Mouse (Mus musculus): ENCODE measurements around the gene Atp6v1g2. TPM values are rescaled to one million over a fixed set of nuclear protein-coding genes. Genes with fewer than 3 reads are reported as not detected.
"Not testable (repeated sequence)": the region's sequence is repeated elsewhere in the genome, so short reads cannot be mapped to it uniquely, and the experiment has no call there.

Gene Atp6v1g2
- polyA plus RNA-seq, 1 experiment from 2014 or later: 4.3 TPM

DNA sequence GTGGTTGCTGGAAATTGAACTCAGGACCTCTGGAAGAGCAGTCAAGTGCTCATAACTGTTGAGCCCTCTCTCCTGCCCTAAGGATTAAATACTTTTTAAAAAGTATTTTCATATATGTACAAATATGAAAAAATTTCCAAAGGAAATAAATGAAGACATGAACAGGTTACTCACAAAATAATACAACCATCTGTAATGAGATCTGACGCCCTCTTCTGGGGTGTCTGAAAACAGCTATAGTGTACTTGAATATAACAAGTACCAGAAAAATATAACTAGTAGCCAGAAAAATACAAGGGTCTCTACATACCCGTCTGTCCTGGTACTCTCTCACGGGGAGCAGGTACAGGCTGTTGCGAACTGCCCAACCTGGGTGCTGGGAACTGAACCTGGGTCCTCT lies 8.8 kb upstream of the Atp6v1g2 start:
- Histone ChIP-seq H3K9ac (replicated peaks) (no peak overlapping the region), H3K4me2 (no peak overlapping the region), H3K27ac (no peak overlapping the region), H3K9me3 (no peaks in the 10 kb centered on the region), H3K4me3 (replicated peaks) (no peak overlapping the region), H3K4me1 (replicated peaks) (no peaks in the 10 kb centered on the region), H3K36me3 (peaks cover 83% of the 10 kb centered on the region), H3K27me3 (no peaks in the 10 kb centered on the region)
- 94% methylated on average over 4 of the region's 4 CpGs for WGBS
- no peak for ATAC-seq (ENCODE audit: insufficient number of reproducible peaks, insufficient read depth, low FRiP score, low TSS enrichment, low read depth)

DNA sequence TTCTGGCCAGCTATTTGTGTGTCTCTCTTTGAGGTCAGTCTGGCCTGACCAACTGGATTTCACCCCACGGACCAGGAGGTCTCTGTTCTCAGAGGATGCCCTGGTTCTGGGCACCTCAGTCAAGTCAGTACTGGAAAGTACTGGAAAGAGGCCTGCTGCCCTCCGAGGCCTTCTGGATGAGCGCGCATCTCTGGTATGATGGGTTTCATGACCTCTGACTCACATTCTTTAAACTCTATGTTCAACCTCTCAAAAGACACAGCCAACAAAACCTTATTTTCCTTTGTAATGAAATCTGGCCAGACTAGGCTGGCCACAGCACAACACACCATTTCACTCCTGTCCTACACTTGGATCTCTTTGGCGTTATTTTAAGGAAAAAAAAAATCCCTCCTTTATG lies 8.0 kb upstream of the Atp6v1g2 start:
- Histone ChIP-seq H3K9ac (replicated peaks) (no peak overlapping the region), H3K4me1 (replicated peaks) (no peaks in the 10 kb centered on the region), H3K4me3 (replicated peaks) (no peak overlapping the region), H3K4me2 (no peak overlapping the region), H3K9me3 (no peaks in the 10 kb centered on the region), H3K27me3 (no peaks in the 10 kb centered on the region), H3K36me3 (peaks cover 83% of the 10 kb centered on the region), H3K27ac (no peak overlapping the region)
- 92% methylated on average over 5 of the region's 5 CpGs for WGBS
- no peak for ATAC-seq (ENCODE audit: insufficient number of reproducible peaks, insufficient read depth, low FRiP score, low TSS enrichment, low read depth)

DNA sequence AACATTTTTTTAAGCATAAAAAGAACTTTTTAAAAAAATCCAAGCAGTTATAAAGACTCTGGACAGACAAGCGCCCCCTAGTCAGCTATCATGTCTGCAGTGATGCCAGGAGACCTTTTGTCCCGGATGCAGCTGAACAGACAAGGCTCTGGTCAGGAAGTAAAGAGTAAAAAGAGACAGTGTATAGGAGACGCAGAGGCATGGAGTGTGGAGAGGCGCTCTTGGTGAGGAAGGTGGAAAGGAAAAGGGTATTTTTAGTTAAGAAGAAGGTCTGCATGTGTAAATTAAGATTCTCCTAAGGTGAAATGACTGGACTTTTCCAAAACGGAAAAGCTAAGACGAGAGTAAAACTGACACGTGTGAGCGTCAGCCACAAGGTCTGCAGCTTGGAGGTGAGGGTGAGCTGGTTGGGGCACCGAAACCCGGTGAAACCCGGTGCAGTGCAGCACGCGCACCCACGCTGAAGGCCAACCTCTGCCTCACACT lies 6.9 kb upstream of the Atp6v1g2 start:
- no peak overlapping the region for H3K4me2 ChIP-seq
- H3K9ac ChIP-seq (replicated peaks): no peak overlapping the region
- peaks cover 83% of the 10 kb centered on the region for H3K36me3 ChIP-seq
- no peak for ATAC-seq (ENCODE audit: insufficient number of reproducible peaks, insufficient read depth, low FRiP score, low TSS enrichment, low read depth)
- no peak overlapping the region for H3K4me3 ChIP-seq (replicated peaks)
- 89% methylated on average over 14 of the region's 14 CpGs for WGBS
- H3K27me3 ChIP-seq: no peaks in the 10 kb centered on the region
- H3K27ac ChIP-seq: no peak overlapping the region
- H3K4me1 ChIP-seq (replicated peaks): no peaks in the 10 kb centered on the region
- H3K9me3 ChIP-seq: no peaks in the 10 kb centered on the region

DNA sequence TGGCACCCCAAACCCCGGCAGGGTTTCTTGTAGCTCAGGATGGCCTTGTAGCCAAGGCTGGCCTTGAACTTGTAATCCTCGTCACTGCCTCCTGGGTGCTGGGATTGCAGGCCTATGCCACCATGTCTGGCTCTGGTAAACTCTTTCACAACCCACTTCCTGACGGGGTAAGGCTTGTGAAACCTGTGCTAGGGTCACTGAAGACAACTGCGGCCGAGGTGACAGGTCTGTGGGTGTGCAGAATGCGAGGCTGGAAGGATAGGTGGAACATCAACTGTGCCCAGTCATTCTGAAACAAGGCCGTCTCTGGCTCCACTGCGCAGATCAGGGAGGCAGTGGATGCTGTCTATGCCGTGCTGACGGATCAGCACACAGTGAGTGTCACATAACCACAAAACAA lies 2.4 kb upstream of the Atp6v1g2 start:
- H3K4me3 ChIP-seq (replicated peaks): no peak overlapping the region
- H3K27me3 ChIP-seq: no peaks in the 10 kb centered on the region
- no peak overlapping the region for H3K27ac ChIP-seq
- no peaks in the 10 kb centered on the region for H3K9me3 ChIP-seq
- peaks cover 16% of the 10 kb centered on the region for H3K4me1 ChIP-seq (replicated peaks)
- H3K4me2 ChIP-seq: no peak overlapping the region
- no peak for ATAC-seq (ENCODE audit: insufficient number of reproducible peaks, insufficient read depth, low FRiP score, low TSS enrichment, low read depth)
- no peak overlapping the region for H3K9ac ChIP-seq (replicated peaks)
- 92% methylated on average over 10 of the region's 10 CpGs for WGBS
- peaks cover 61% of the 10 kb centered on the region for H3K36me3 ChIP-seq

DNA sequence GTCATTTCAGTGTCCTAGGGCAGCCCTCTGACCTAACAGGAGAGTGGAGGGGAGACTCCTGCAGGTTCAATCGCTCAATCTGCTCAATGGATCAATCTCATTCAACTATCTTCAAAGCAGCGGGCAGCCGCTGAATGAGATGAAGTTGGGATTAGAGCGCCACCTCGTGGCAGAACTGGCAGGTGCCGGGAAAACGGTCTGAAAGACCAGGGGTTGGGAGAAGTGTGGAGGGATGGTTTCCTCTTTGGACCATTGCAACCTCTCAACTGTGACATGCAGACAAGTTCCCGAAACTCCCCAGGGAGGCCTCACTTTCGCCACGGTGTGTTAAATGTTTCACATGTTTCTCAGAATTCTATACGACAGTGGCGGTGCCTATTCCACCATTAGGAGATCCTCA lies 1.4 kb upstream of the Atp6v1g2 start:
- Histone ChIP-seq H3K9me3 (no peaks in the 10 kb centered on the region), H3K9ac (replicated peaks) (no peak overlapping the region; the same call in 1 of the 2 replicates), H3K4me2 (peak overlapping the region; percentile 16; the same call in 1 of the 2 replicates), H3K27me3 (no peaks in the 10 kb centered on the region), H3K36me3 (peaks cover 51% of the 10 kb centered on the region), H3K4me3 (replicated peaks) (no peak overlapping the region; the same call in 1 of the 2 replicates), H3K4me1 (replicated peaks) (peaks cover 20% of the 10 kb centered on the region), H3K27ac (no peak overlapping the region)
- no peak for ATAC-seq (ENCODE audit: insufficient number of reproducible peaks, insufficient read depth, low FRiP score, low TSS enrichment, low read depth)
- 17% methylated on average over 12 of the region's 12 CpGs for WGBS

DNA sequence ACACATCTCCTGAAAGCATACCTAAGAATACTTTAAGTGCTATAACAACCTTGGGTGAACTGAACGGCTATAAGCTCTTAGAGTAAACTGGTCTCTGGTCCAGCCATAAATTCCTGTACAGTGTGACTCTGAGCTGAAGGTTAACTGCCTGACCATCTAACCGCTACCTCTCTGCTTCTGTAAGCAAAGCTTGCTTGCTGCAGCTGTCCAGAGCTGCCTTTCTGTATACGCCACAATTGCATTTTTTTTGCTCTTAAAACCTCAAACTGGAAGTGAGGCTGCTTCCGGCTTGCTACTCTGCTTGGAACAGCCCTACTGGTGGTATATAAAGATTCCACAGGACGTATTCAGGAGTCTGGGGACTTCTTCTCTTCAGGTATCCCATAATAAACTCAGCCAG lies 801 bp upstream of the Atp6v1g2 start:
- 83% methylated on average over 5 of the region's 5 CpGs for WGBS
- ATAC-seq (ENCODE audit: insufficient number of reproducible peaks, insufficient read depth, low FRiP score, low TSS enrichment, low read depth): no peak
- H3K27ac ChIP-seq: peak overlapping the region; percentile 83; the same call in 1 of the 2 replicates

DNA sequence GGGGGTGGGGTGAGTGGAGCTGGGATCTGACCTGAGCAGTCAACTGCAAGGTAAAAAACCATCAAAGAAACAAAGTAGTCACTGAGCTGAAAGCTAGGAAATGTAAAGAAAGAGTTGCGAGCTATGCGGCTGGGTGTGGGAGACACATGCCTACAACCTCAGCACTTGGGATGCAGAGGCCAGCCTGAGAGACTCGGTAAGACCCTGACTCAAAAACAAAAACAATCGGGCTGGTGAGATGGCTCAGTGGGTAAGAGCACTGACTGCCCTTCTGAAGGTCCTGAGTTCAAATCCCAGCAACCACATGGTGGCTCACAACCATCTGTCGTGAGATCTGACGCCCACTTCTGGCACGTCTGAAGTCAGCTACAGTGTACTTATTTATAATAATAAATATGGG lies 630 bp downstream of the Atp6v1g2 start:
- Histone ChIP-seq H3K36me3 (peaks cover 33% of the 10 kb centered on the region), H3K4me2 (peak overlapping the region; percentile 84), H3K27ac (peak overlapping the region; percentile 83; the same call in 1 of the 2 replicates), H3K4me1 (replicated peaks) (peaks cover 20% of the 10 kb centered on the region), H3K4me3 (replicated peaks) (peak overlapping the region; percentile 65)
- H3K27me3 ChIP-seq; H3K9me3 ChIP-seq; ATAC-seq (ENCODE audit: insufficient number of reproducible peaks, insufficient read depth, low FRiP score, low TSS enrichment, low read depth); H3K9ac ChIP-seq (replicated peaks): not testable (repeated sequence)
- 92% methylated on average over 7 of the region's 7 CpGs for WGBS

More for the DNA sequence above, 801 bp upstream of the Atp6v1g2 start:
- no peak overlapping the region for H3K4me2 ChIP-seq
- no peak overlapping the region for H3K4me3 ChIP-seq (replicated peaks)
- no peaks in the 10 kb centered on the region for H3K27me3 ChIP-seq
- peaks cover 48% of the 10 kb centered on the region for H3K36me3 ChIP-seq
- no peak overlapping the region; the same call in 1 of the 2 replicates for H3K9ac ChIP-seq (replicated peaks)
- no peaks in the 10 kb centered on the region for H3K9me3 ChIP-seq
- H3K4me1 ChIP-seq (replicated peaks): peaks cover 20% of the 10 kb centered on the region

DNA sequence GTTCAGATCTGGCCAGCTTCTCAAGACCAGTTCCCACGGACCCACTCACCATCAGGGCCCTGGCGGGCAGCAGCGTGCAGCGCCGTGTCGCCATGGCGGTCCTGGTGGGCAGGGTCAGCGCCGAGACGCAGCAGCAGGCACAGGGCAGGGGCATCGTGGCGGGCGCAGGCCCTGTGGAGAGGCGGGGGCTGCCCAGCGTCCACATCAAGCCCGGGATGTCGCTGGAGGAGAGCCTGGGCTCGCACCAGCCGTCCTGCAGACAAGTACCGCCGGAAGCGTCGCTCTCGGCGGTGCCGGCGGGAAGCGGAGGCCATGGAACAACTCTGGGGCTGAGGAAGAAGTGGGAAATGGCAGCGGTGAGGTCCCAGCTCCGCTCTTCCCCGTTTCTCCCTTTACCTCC lies 1.4 kb downstream of the Atp6v1g2 start:
- no peak for ATAC-seq (ENCODE audit: insufficient number of reproducible peaks, insufficient read depth, low FRiP score, low TSS enrichment, low read depth)
- Histone ChIP-seq H3K9me3 (no peaks in the 10 kb centered on the region), H3K36me3 (peaks cover 25% of the 10 kb centered on the region), H3K27me3 (no peaks in the 10 kb centered on the region), H3K4me3 (replicated peaks) (peak overlapping the region; percentile 65), H3K4me1 (replicated peaks) (peaks cover 20% of the 10 kb centered on the region), H3K4me2 (peak overlapping the region; percentile 84), H3K9ac (replicated peaks) (peak overlapping the region; percentile 89), H3K27ac (peak overlapping the region; percentile 97)
- 12% methylated on average over 31 of the region's 31 CpGs for WGBS

DNA sequence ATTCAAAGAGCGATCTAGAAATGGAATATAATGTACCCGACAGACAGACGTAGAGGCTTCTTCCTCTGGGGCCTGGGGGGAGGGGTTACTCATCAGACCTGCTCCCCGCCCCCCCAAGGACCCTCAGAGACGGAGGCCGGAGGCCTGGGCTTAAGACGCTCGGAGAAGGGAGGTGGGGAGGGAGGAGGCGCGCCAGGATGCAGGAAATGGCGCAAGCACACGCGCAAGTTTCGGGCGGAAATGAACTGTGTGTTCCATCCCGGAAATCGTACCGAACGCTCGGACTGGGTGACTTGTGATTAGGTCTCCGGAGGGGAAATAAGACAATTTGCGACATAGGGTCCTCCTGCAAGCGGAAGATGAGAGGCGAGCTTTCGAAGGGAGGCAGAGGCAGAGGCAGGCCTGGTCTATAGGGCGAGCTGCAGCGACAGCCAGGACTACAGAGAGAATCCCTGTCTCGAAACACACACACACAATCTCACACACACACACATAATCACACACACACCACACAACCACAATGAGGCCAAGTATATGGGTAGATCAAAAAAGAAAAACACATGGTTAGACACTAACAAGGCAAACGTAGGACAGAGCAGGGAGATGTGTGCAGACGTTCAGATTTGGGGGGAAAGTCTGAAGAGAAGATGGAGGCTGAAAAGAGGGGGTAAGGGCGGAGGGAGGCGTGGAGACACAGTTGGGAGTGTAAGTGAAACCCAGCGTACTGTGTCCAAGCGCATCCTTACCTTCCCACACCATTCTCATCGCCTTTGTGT lies 2.3 kb downstream of the Atp6v1g2 start, which contains the start of gene Nfkbil1:
Gene Nfkbil1, minus strand, starts transcription at position 179 of the 776 bp plus-strand sequence.
- whole genome bisulfite sequencing: under 1% methylated on average over 35 of the region's 35 CpGs
- peaks cover 28% of the 10 kb centered on the region for H3K4me1 ChIP-seq (replicated peaks)

DNA sequence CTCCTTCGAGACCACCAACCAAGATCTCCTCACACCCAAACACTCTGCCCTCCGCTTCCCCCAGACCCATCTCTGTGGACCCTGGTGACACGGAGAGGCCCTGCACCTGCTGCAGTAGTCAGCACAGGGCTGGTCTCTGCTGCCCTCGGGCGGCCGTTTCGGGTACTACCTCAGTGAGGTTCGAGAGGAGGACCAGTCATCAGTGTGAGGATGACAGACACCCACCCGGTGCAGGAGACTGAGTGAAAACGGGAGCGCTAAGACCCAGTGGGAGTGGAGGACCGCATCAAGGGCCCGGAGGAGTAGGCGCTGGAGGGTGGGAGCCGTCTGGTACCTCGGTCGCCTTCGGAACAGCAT lies 2.9 kb downstream of the Atp6v1g2 start:
- Histone ChIP-seq H3K27me3 (no peaks in the 10 kb centered on the region), H3K4me3 (replicated peaks) (peak overlapping the region; percentile 65), H3K4me2 (peak overlapping the region; percentile 84), H3K9ac (replicated peaks) (peak overlapping the region; percentile 89), H3K4me1 (replicated peaks) (peaks cover 30% of the 10 kb centered on the region), H3K27ac (peak overlapping the region; percentile 97), H3K9me3 (no peaks in the 10 kb centered on the region), H3K36me3 (peaks cover 12% of the 10 kb centered on the region; the same call in 1 of the 2 replicates)
- 1% methylated on average over 18 of the region's 18 CpGs for WGBS
- peak; percentile 44 for ATAC-seq (ENCODE audit: insufficient number of reproducible peaks, insufficient read depth, low FRiP score, low TSS enrichment, low read depth)

More for the DNA sequence above, 2.3 kb downstream of the Atp6v1g2 start, which contains the start of gene Nfkbil1:
- H3K9ac ChIP-seq (replicated peaks): peak within 1 kb of the TSS; percentile 89
- peak within 1 kb of the TSS; percentile 97 for H3K27ac ChIP-seq
- H3K36me3 ChIP-seq: peaks cover 18% of the 10 kb centered on the region
- peak within 1 kb of the TSS; percentile 84 for H3K4me2 ChIP-seq
- peak; percentile 73 for ATAC-seq (ENCODE audit: insufficient number of reproducible peaks, insufficient read depth, low FRiP score, low TSS enrichment, low read depth)
- no peaks in the 10 kb centered on the region for H3K9me3 ChIP-seq
- peak within 1 kb of the TSS; percentile 65 for H3K4me3 ChIP-seq (replicated peaks)
- H3K27me3 ChIP-seq: no peaks in the 10 kb centered on the region

DNA sequence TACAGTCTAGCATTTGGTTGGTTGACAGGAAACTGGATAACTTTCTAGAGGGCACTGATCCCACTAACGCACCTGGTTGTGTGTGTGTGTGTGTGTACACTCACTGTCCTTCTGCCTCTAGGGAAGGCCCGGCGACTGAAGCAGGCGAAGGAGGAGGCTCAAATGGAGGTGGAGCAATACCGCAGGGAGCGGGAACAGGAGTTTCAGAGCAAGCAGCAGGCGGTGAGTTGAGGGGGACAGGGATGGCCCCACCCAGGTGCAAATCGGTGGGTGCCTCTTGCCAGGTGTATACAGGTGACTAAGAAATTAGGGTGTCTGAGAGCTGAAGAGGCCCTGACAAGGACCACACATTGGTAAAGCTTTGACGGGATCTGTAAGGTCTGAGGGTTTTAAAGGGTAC lies 3.5 kb downstream of the Atp6v1g2 start:
- H3K9me3 ChIP-seq: no peaks in the 10 kb centered on the region
- no peak for ATAC-seq (ENCODE audit: insufficient number of reproducible peaks, insufficient read depth, low FRiP score, low TSS enrichment, low read depth)
- H3K27ac ChIP-seq: no peak overlapping the region
- H3K9ac ChIP-seq (replicated peaks): no peak overlapping the region
- WGBS: 72% methylated on average over 9 of the region's 9 CpGs
- no peak overlapping the region for H3K4me3 ChIP-seq (replicated peaks)
- H3K36me3 ChIP-seq: peaks cover 12% of the 10 kb centered on the region; the same call in 1 of the 2 replicates
- H3K4me1 ChIP-seq (replicated peaks): peaks cover 30% of the 10 kb centered on the region
- H3K4me2 ChIP-seq: no peak overlapping the region
- H3K27me3 ChIP-seq: no peaks in the 10 kb centered on the region

Measured in limb, embryonic 12.5 days (tissue).